In the genomic region with DNA sequence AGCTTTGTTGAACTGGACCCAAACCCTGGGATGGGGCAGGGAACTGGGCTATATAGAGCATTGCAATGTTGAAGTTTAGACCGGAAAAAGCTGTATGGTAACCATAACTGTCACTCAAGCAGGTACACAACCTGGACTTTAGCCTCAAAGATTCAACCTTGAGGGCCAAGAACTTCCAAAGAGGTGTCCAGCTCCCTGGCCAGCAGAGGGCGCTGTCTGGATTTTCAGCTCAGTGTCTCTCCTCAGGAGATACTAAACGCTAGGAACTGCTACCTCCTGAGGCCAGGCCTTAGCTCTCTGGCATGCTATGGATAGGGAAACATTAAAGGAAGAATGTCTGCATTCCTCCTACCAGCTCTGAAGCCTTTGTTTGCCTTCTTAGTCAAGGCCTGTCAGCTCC, we compare ENCODE assay signal across 8 mouse cellular contexts.
A peak's percentile ranks its signal among the peaks of the same experiment; 100 is the strongest.
DNase-seq lines count a peak whose midpoint lies in the region; ATAC-seq and TF ChIP-seq lines count a peak whose summit lies in the region.

No protein-coding gene starts in this region.

- no peaks in the 10 kb centered on the region for H3K36me3 ChIP-seq in neural tube, embryonic 15.5 days
- no peaks in the 10 kb centered on the region for H3K36me3 ChIP-seq in lung, postnatal 0 days (ENCODE audit: insufficient read depth, low read length)
- no peaks in the 10 kb centered on the region for H3K36me3 ChIP-seq in midbrain, embryonic 11.5 days (ENCODE audit: control insufficient read depth, insufficient read depth, low read length)

- H3K27me3 ChIP-seq in neural tube, embryonic 15.5 days (replicated peaks) = peaks cover 4% of the 10 kb centered on the region; the same call in 1 of the 2 replicates
- no peaks in the 10 kb centered on the region for H3K27me3 ChIP-seq in lung, postnatal 0 days (replicated peaks; ENCODE audit: insufficient read depth, low read length)
- H3K27me3 ChIP-seq in midbrain, embryonic 11.5 days (ENCODE audit: control insufficient read depth, insufficient read depth, low read length) = 0 out of 2 replicates have a peak, but pooled peaks cover 6% of the 10 kb centered on the region

- no peak overlapping the region for H3K27ac ChIP-seq in neural tube, embryonic 15.5 days (replicated peaks)
- no peak overlapping the region for H3K27ac ChIP-seq in lung, postnatal 0 days (ENCODE audit: low read length)
- H3K27ac ChIP-seq in midbrain, embryonic 11.5 days (ENCODE audit: low read depth, low read length) = no peak overlapping the region

- H3K4me2 ChIP-seq in neural tube, embryonic 15.5 days = no peak overlapping the region
- no peak overlapping the region for H3K4me2 ChIP-seq in lung, postnatal 0 days (replicated peaks; ENCODE audit: low read depth, low read length)
- H3K4me2 ChIP-seq in midbrain, embryonic 11.5 days = no peak overlapping the region

- no peak for TF ChIP-seq EP300 in lung, postnatal 0 days (IDR thresholded peaks at IDR 0.05)

- peak; percentile 65 for DNase-seq in embryo, embryonic 10 days (ENCODE audit: low spot score)
- DNase-seq in embryo, embryonic 11 days = no peak
- peak; percentile 49 for DNase-seq in neural tube, embryonic 10.5 days (ENCODE audit: extremely low spot score, low spot score)
- peak; percentile 44 for DNase-seq in c-Kit-positive CD71-positive TER-119-positive erythroid progenitor cells, embryonic 14.5 days (ENCODE audit: low spot score)
- DNase-seq in lung, postnatal 0 days (ENCODE audit: low spot score) = peak; percentile 17
- peak; percentile 80 for DNase-seq in thymus, postnatal 4 days
- DNase-seq in midbrain, embryonic 11.5 days (ENCODE audit: low spot score, missing footprints) = no peak

- H3K4me3 ChIP-seq in neural tube, embryonic 15.5 days (replicated peaks) = no peak overlapping the region
- H3K4me3 ChIP-seq in lung, postnatal 0 days (ENCODE audit: low read depth, low read length) = no peak overlapping the region
- H3K4me3 ChIP-seq in midbrain, embryonic 11.5 days (ENCODE audit: low read depth, low read length) = no peak overlapping the region

- peaks cover 21% of the 10 kb centered on the region for H3K4me1 ChIP-seq in neural tube, embryonic 15.5 days
- H3K4me1 ChIP-seq in lung, postnatal 0 days (ENCODE audit: insufficient read depth, low read depth, low read length) = peaks cover 4% of the 10 kb centered on the region; the same call in 1 of the 2 replicates
- H3K4me1 ChIP-seq in midbrain, embryonic 11.5 days (ENCODE audit: control insufficient read depth, insufficient read depth, low read length) = peaks cover 6% of the 10 kb centered on the region

- no peak for ATAC-seq in neural tube, embryonic 15.5 days (ENCODE audit: low FRiP score)
- ATAC-seq in lung, postnatal 0 days = no peak
- ATAC-seq in midbrain, embryonic 11.5 days (ENCODE audit: low FRiP score) = no peak

- no peaks in the 10 kb centered on the region for H3K9me3 ChIP-seq in neural tube, embryonic 15.5 days (replicated peaks)
- H3K9me3 ChIP-seq in lung, postnatal 0 days (ENCODE audit: low read length) = no peaks in the 10 kb centered on the region
- no peaks in the 10 kb centered on the region for H3K9me3 ChIP-seq in midbrain, embryonic 11.5 days (ENCODE audit: control insufficient read depth, low read length)

- no peak overlapping the region for H3K9ac ChIP-seq in neural tube, embryonic 15.5 days (replicated peaks)
- no peak overlapping the region for H3K9ac ChIP-seq in lung, postnatal 0 days (replicated peaks; ENCODE audit: low read depth)
- H3K9ac ChIP-seq in midbrain, embryonic 11.5 days (ENCODE audit: low read length) = no peak overlapping the region

- TF ChIP-seq CTCF in lung, postnatal 0 days (IDR thresholded peaks at IDR 0.05) = peak; percentile 64

- 45% methylated on average over 3 of the region's 3 CpGs for WGBS in neural tube, embryonic 15.5 days
- 38% methylated on average over 3 of the region's 3 CpGs for WGBS in lung, postnatal 0 days
- 38% methylated on average over 3 of the region's 3 CpGs for WGBS in midbrain, embryonic 11.5 days

Comparison
In these comparisons a context has a peak if more than half of its experiments do, and no peak if none do; other contexts are left out.
1. DNase-seq: peak in embryo, embryonic 10 days (single experiment), neural tube, embryonic 10.5 days (single experiment), c-Kit-positive CD71-positive TER-119-positive erythroid progenitor cells, embryonic 14.5 days (single experiment), lung, postnatal 0 days (single experiment) and thymus, postnatal 4 days (single experiment); none in embryo, embryonic 11 days (single experiment) and midbrain, embryonic 11.5 days (single experiment).